Mouse (Mus musculus): Measurements from ENCODE around the gene Igsf6. TPM values are rescaled to one million over a fixed set of nuclear protein-coding genes. Genes with fewer than 3 reads are reported as not detected.
A peak's percentile ranks its signal among the peaks of the same experiment; 100 is the strongest.

The Igsf6 gene
- polyA plus RNA-seq, 1 experiment: 0.28 TPM

GRCm38 (mm10) chr7:121090748-121091147 is 16.4 kb upstream of the Igsf6 start:
- WGBS: 91% methylated on average over 7 of the region's 7 CpGs
- no peak overlapping the region for H3K27ac ChIP-seq (ENCODE audit: insufficient read depth, low read length)
- TF ChIP-seq POLR2A (IDR thresholded peaks at IDR 0.05; ENCODE audit: borderline replicate concordance, insufficient read depth, low read length): no peak
- no peak for TF ChIP-seq CTCF (IDR thresholded peaks at IDR 0.05; ENCODE audit: borderline replicate concordance, insufficient read depth, low read depth, low read length)
- no peak for DNase-seq
- no peaks in the 10 kb centered on the region for H3K4me1 ChIP-seq (ENCODE audit: control insufficient read depth, insufficient read depth, low read length)
- no peak overlapping the region for H3K4me3 ChIP-seq (replicated peaks; ENCODE audit: insufficient read depth, low read depth, low read length)
- no peaks in the 10 kb centered on the region; the same call in 1 of the 2 replicates for H3K27me3 ChIP-seq (ENCODE audit: control insufficient read depth, insufficient read depth, low read length)

GRCm38 (mm10) chr7:121088745-121089144 is 14.4 kb upstream of the Igsf6 start:
- WGBS: 74% methylated on average over 5 of the region's 5 CpGs
- no peak for DNase-seq
- Histone ChIP-seq H3K4me3 (replicated peaks; ENCODE audit: insufficient read depth, low read depth, low read length) (no peak overlapping the region), H3K27ac (ENCODE audit: insufficient read depth, low read length) (no peak overlapping the region), H3K27me3 (ENCODE audit: control insufficient read depth, insufficient read depth, low read length) (no peaks in the 10 kb centered on the region; the same call in 1 of the 2 replicates), H3K4me1 (ENCODE audit: control insufficient read depth, insufficient read depth, low read length) (no peaks in the 10 kb centered on the region)
- TF ChIP-seq POLR2A (IDR thresholded peaks at IDR 0.05; ENCODE audit: borderline replicate concordance, insufficient read depth, low read length) (no peak), CTCF (IDR thresholded peaks at IDR 0.05; ENCODE audit: borderline replicate concordance, insufficient read depth, low read depth, low read length) (0 out of 2 replicates have a peak, but pooled peaks have one; percentile 3)

GRCm38 (mm10) chr7:121085500-121085899 is 11.1 kb upstream of the Igsf6 start:
- no peak for DNase-seq
- Histone ChIP-seq H3K4me1 (ENCODE audit: control insufficient read depth, insufficient read depth, low read length) (peaks cover 5% of the 10 kb centered on the region; the same call in 1 of the 2 replicates), H3K27ac (ENCODE audit: insufficient read depth, low read length) (no peak overlapping the region), H3K4me3 (replicated peaks; ENCODE audit: insufficient read depth, low read depth, low read length) (no peak overlapping the region), H3K27me3 (ENCODE audit: control insufficient read depth, insufficient read depth, low read length) (no peaks in the 10 kb centered on the region; the same call in 1 of the 2 replicates)
- 8% methylated on average over 4 of the region's 4 CpGs for WGBS
- TF ChIP-seq POLR2A (IDR thresholded peaks at IDR 0.05; ENCODE audit: borderline replicate concordance, insufficient read depth, low read length): no peak
- no peak for TF ChIP-seq CTCF (IDR thresholded peaks at IDR 0.05; ENCODE audit: borderline replicate concordance, insufficient read depth, low read depth, low read length)

GRCm38 (mm10) chr7:121084840-121085453 is 10.6 kb upstream of the Igsf6 start:
- no peak for DNase-seq
- WGBS: 20% methylated on average over 8 of the region's 8 CpGs
- Histone ChIP-seq H3K4me1 (ENCODE audit: control insufficient read depth, insufficient read depth, low read length) (peaks cover 5% of the 10 kb centered on the region; the same call in 1 of the 2 replicates), H3K27ac (ENCODE audit: insufficient read depth, low read length) (no peak overlapping the region), H3K4me3 (replicated peaks; ENCODE audit: insufficient read depth, low read depth, low read length) (no peak overlapping the region), H3K27me3 (ENCODE audit: control insufficient read depth, insufficient read depth, low read length) (no peaks in the 10 kb centered on the region; the same call in 1 of the 2 replicates)
- TF ChIP-seq CTCF (IDR thresholded peaks at IDR 0.05; ENCODE audit: borderline replicate concordance, insufficient read depth, low read depth, low read length) (no peak), POLR2A (IDR thresholded peaks at IDR 0.05; ENCODE audit: borderline replicate concordance, insufficient read depth, low read length) (no peak)

DNA sequence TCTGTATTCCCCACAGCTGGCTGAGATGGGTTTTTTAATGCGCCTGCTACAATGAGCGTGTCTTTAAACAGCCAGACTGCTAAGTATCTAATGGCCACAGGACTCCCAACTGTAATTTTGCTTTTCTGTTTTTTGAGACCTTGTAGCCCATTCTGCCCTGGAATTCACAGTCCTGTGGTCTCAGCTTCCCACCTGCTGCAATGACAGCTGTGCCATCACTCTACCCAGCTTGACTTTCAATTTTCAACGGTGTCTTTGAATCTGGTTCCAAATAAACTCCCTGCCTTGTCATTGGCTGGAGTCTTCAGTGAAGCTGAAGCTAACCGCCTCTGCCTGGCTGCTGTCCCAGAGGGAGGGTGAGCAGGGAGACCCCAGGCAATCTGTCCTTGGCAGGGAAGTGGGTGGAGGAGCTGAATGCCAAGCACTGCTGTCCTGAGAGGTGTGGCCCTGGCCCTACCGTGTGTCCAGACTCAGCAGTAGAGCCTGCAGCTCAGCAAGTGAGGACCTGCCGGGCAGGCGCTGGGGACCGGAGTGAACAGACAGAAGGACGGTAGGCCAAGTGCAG is 8.7 kb upstream of the Igsf6 start:
- no peak for TF ChIP-seq POLR2A (IDR thresholded peaks at IDR 0.05; ENCODE audit: borderline replicate concordance, insufficient read depth, low read length)
- TF ChIP-seq CTCF (IDR thresholded peaks at IDR 0.05; ENCODE audit: borderline replicate concordance, insufficient read depth, low read depth, low read length): no peak
- WGBS: 26% methylated on average over 9 of the region's 9 CpGs
- no peak overlapping the region for H3K4me3 ChIP-seq (replicated peaks; ENCODE audit: insufficient read depth, low read depth, low read length)
- peaks cover 5% of the 10 kb centered on the region; the same call in 1 of the 2 replicates for H3K4me1 ChIP-seq (ENCODE audit: control insufficient read depth, insufficient read depth, low read length)
- peak in 1 of 2 experiments; percentile 17 for DNase-seq
- no peaks in the 10 kb centered on the region; the same call in 1 of the 2 replicates for H3K27me3 ChIP-seq (ENCODE audit: control insufficient read depth, insufficient read depth, low read length)
- H3K27ac ChIP-seq (ENCODE audit: insufficient read depth, low read length): no peak overlapping the region

DNA sequence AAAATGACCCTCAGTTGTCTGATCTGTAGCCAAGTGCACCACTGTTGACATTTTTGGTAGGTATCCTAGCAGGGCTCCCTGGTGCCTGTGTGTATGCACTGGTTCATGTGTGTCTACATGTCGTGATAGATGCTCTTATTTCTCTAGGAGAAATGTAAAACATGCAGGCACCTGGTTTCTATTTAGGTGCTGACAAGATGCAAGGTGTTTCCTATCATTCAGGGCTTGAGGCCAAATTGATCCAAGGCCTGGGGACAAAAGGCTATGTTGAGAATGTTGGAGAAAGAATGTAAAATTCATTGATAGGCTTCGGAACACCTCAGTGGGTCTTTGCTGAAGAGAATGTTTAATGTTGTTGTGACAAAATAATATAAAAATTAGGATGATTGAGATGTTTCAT is 7.4 kb upstream of the Igsf6 start:
- no peak for DNase-seq
- Histone ChIP-seq H3K4me3 (replicated peaks; ENCODE audit: insufficient read depth, low read depth, low read length) (no peak overlapping the region), H3K27ac (ENCODE audit: insufficient read depth, low read length) (no peak overlapping the region), H3K27me3 (ENCODE audit: control insufficient read depth, insufficient read depth, low read length) (no peaks in the 10 kb centered on the region; the same call in 1 of the 2 replicates), H3K4me1 (ENCODE audit: control insufficient read depth, insufficient read depth, low read length) (peaks cover 5% of the 10 kb centered on the region; the same call in 1 of the 2 replicates)
- 92% methylated on average over 2 of the region's 2 CpGs for WGBS
- no peak for TF ChIP-seq POLR2A (IDR thresholded peaks at IDR 0.05; ENCODE audit: borderline replicate concordance, insufficient read depth, low read length)
- TF ChIP-seq CTCF (IDR thresholded peaks at IDR 0.05; ENCODE audit: borderline replicate concordance, insufficient read depth, low read depth, low read length): no peak

GRCm38 (mm10) chr7:121081350-121081749 is 7.0 kb upstream of the Igsf6 start, which contains the start of gene Otoa:
Gene Otoa, plus strand, starts transcription at chr7:121081650.
- H3K4me3 ChIP-seq (replicated peaks; ENCODE audit: insufficient read depth, low read depth, low read length): no peak within 1 kb of the TSS
- no peak within 1 kb of the TSS for H3K27ac ChIP-seq (ENCODE audit: insufficient read depth, low read length)
- H3K27me3 ChIP-seq (ENCODE audit: control insufficient read depth, insufficient read depth, low read length): no peaks in the 10 kb centered on the region; the same call in 1 of the 2 replicates
- peaks cover 5% of the 10 kb centered on the region; the same call in 1 of the 2 replicates for H3K4me1 ChIP-seq (ENCODE audit: control insufficient read depth, insufficient read depth, low read length)
- 93% methylated on average over 4 of the region's 4 CpGs for WGBS
- DNase-seq: no peak
- TF ChIP-seq CTCF (IDR thresholded peaks at IDR 0.05; ENCODE audit: borderline replicate concordance, insufficient read depth, low read depth, low read length): no peak
- no peak for TF ChIP-seq POLR2A (IDR thresholded peaks at IDR 0.05; ENCODE audit: borderline replicate concordance, insufficient read depth, low read length)

GRCm38 (mm10) chr7:121077829-121078228 is 3.5 kb upstream of the Igsf6 start:
- TF ChIP-seq CTCF (IDR thresholded peaks at IDR 0.05; ENCODE audit: borderline replicate concordance, insufficient read depth, low read depth, low read length) (peak; percentile 64; the same call in 1 of the 2 replicates), POLR2A (IDR thresholded peaks at IDR 0.05; ENCODE audit: borderline replicate concordance, insufficient read depth, low read length) (no peak)
- H3K27ac ChIP-seq (ENCODE audit: insufficient read depth, low read length): no peak overlapping the region
- DNase-seq: peak; percentile 55 to 57
- no peaks in the 10 kb centered on the region for H3K27me3 ChIP-seq (ENCODE audit: control insufficient read depth, insufficient read depth, low read length)
- 8% methylated on average over 5 of the region's 5 CpGs for WGBS
- 0 out of 2 replicates have a peak, but pooled peaks cover 7% of the 10 kb centered on the region for H3K4me1 ChIP-seq (ENCODE audit: control insufficient read depth, insufficient read depth, low read length)
- H3K4me3 ChIP-seq (replicated peaks; ENCODE audit: insufficient read depth, low read depth, low read length): no peak overlapping the region
